Mouse (Mus musculus) neural tube, embryonic 11.5 days (tissue): ENCODE measurements around the gene Ap3b1. TPM values are rescaled to one million over a fixed set of nuclear protein-coding genes. Genes with fewer than 3 reads are reported as not detected.

Experiments used
- ATAC-seq: fragments of 200-750 bp; cut with Nextera tagmentation; 2 replicates; pipeline ENCODE4 v1.8.0; 2017; ENCODE audit warnings: moderate number of reproducible peaks, mild to moderate bottlenecking, moderate TSS enrichment, moderate library complexity; ENCODE audit not compliant: insufficient read depth, low FRiP score, low TSS enrichment
- DNase-seq: peaks from one replicate; pipeline ENCODE4 v3.0.0-alpha.2; 2015; ENCODE audit warnings: low spot score
- H3K27ac ChIP-seq: fragments of 300-500 bp; sonication (generic); 2 replicates; pipeline ENCODE4 v1.5.1; 2014; ENCODE audit warnings: low read depth, mild to moderate bottlenecking, low read length
- H3K27me3 ChIP-seq: fragments of 300-500 bp; sonication (generic); 2 replicates; pipeline ENCODE4 v1.6.1; 2014; ENCODE audit warnings: mild to moderate bottlenecking, low read length, mixed read lengths; ENCODE audit not compliant: control insufficient read depth, insufficient read depth
- H3K36me3 ChIP-seq: fragments of 300-500 bp; sonication (generic); 2 replicates; pipeline ENCODE4 v1.6.1; 2014; ENCODE audit warnings: mild to moderate bottlenecking, low read length, moderate library complexity, mixed read lengths; ENCODE audit not compliant: control insufficient read depth, insufficient read depth
- H3K4me1 ChIP-seq: fragments of 300-500 bp; sonication (generic); 2 replicates; pipeline ENCODE4 v1.6.1; 2014; ENCODE audit warnings: low read length, mixed read lengths; ENCODE audit not compliant: control insufficient read depth, insufficient read depth
- H3K4me2 ChIP-seq: fragments of 300-500 bp; sonication (generic); 2 replicates; pipeline ENCODE4 v1.6.1; 2014; ENCODE audit warnings: low read depth, mild to moderate bottlenecking, moderate library complexity
- H3K4me3 ChIP-seq: fragments of 300-500 bp; sonication (generic); 2 replicates; pipeline ENCODE4 v1.5.1; 2014; ENCODE audit warnings: low read depth, low read length
- H3K9ac ChIP-seq: fragments of 300-500 bp; sonication (generic); 2 replicates; pipeline ENCODE4 v1.6.1; 2014; ENCODE audit warnings: mild to moderate bottlenecking, low read length
- H3K9me3 ChIP-seq: fragments of 300-500 bp; sonication (generic); 2 replicates; pipeline ENCODE4 v1.6.1; 2016; ENCODE audit warnings: low read length; ENCODE audit not compliant: control insufficient read depth
- WGBS: fragments of 180-500 bp; shearing (Covaris S2); extraction: QIAGEN DNeasy Blood & Tissue Kit; methylation state at CpG from one replicate; pipeline ENCODE4 v1.1.7; 2014; 5-methylcytosine and 5-hydroxymethylcytosine counted together
- polyA plus RNA-seq: library from polyadenylated mRNA; unstranded; fragments of >200 nt; fragmentation: Nextera tagmentation; extraction: Ambion mirVana; gene quantifications from 2 replicates; pipeline ENCODE4 v1.2.1, GENCODE M21; 2014

The Ap3b1 gene
- polyA plus RNA-seq, 1 experiment from 2014 or later = 37.2 TPM

GRCm38 (mm10) chr13:94365108-94365907 lies 6.5 kb downstream of the Ap3b1 start:
- H3K4me3 ChIP-seq = no peak overlapping the region
- no peak overlapping the region for H3K9ac ChIP-seq
- no peak overlapping the region for H3K4me2 ChIP-seq
- no peak for ATAC-seq
- H3K27ac ChIP-seq = no peak overlapping the region
- no peak for DNase-seq
- 49% methylated on average over 13 of the region's 13 CpGs for WGBS
- no peaks in the 10 kb centered on the region for H3K4me1 ChIP-seq
- no peaks in the 10 kb centered on the region for H3K27me3 ChIP-seq
- no peaks in the 10 kb centered on the region for H3K36me3 ChIP-seq
- H3K9me3 ChIP-seq = no peaks in the 10 kb centered on the region

GRCm38 (mm10) chr13:94367869-94368268 lies 9.1 kb downstream of the Ap3b1 start:
- no peak overlapping the region for H3K4me2 ChIP-seq
- H3K27ac ChIP-seq = no peak overlapping the region
- no peak overlapping the region for H3K4me3 ChIP-seq
- H3K4me1 ChIP-seq = no peaks in the 10 kb centered on the region
- H3K27me3 ChIP-seq = no peaks in the 10 kb centered on the region
- H3K9ac ChIP-seq = no peak overlapping the region
- no peak for DNase-seq
- no peak for ATAC-seq
- 94% methylated on average over 2 of the region's 2 CpGs for WGBS
- H3K36me3 ChIP-seq = no peaks in the 10 kb centered on the region
- H3K9me3 ChIP-seq = no peaks in the 10 kb centered on the region

- 94% methylated on average over 10 of the region's 10 CpGs for whole genome bisulfite sequencing
- DNase-seq (no peak), ATAC-seq (no peak)
- H3K4me2 ChIP-seq = no peak overlapping the region
- no peaks in the 10 kb centered on the region for H3K36me3 ChIP-seq
- H3K9ac ChIP-seq = no peak overlapping the region
- no peaks in the 10 kb centered on the region for H3K4me1 ChIP-seq
- H3K4me3 ChIP-seq = no peak overlapping the region
- no peaks in the 10 kb centered on the region for H3K27me3 ChIP-seq
- H3K27ac ChIP-seq = no peak overlapping the region
- H3K9me3 ChIP-seq = no peaks in the 10 kb centered on the region
These were observed 11.8 kb downstream of the Ap3b1 start for GRCm38 (mm10) chr13:94370521-94370920.

GRCm38 (mm10) chr13:94372066-94372465 lies 13.3 kb downstream of the Ap3b1 start:
- Histone ChIP-seq H3K9ac (no peak overlapping the region), H3K4me1 (no peaks in the 10 kb centered on the region), H3K27ac (no peak overlapping the region), H3K4me2 (no peak overlapping the region), H3K9me3 (no peaks in the 10 kb centered on the region), H3K36me3 (no peaks in the 10 kb centered on the region), H3K27me3 (no peaks in the 10 kb centered on the region), H3K4me3 (no peak overlapping the region)
- ATAC-seq (no peak), DNase-seq (no peak)
- 76% methylated on average over 7 of the region's 7 CpGs for whole genome bisulfite sequencing

- Histone ChIP-seq H3K9ac (no peak overlapping the region), H3K27me3 (no peaks in the 10 kb centered on the region), H3K4me1 (no peaks in the 10 kb centered on the region), H3K4me2 (no peak overlapping the region), H3K27ac (no peak overlapping the region), H3K9me3 (no peaks in the 10 kb centered on the region), H3K4me3 (no peak overlapping the region), H3K36me3 (no peaks in the 10 kb centered on the region)
- WGBS = 98% methylated on average over 3 of the region's 3 CpGs
- DNase-seq (no peak), ATAC-seq (no peak)
These were observed 15.4 kb downstream of the Ap3b1 start for GRCm38 (mm10) chr13:94374131-94374530.

GRCm38 (mm10) chr13:94375526-94376390 lies 17.0 kb downstream of the Ap3b1 start:
- no peak for ATAC-seq
- H3K27ac ChIP-seq = no peak overlapping the region
- H3K36me3 ChIP-seq = no peaks in the 10 kb centered on the region
- H3K9me3 ChIP-seq = no peaks in the 10 kb centered on the region
- H3K27me3 ChIP-seq = no peaks in the 10 kb centered on the region
- no peaks in the 10 kb centered on the region for H3K4me1 ChIP-seq
- no peak for DNase-seq
- WGBS = 92% methylated on average over 7 of the region's 7 CpGs
- no peak overlapping the region for H3K9ac ChIP-seq
- no peak overlapping the region for H3K4me3 ChIP-seq
- H3K4me2 ChIP-seq = no peak overlapping the region

- no peaks in the 10 kb centered on the region for H3K9me3 ChIP-seq
- no peak for ATAC-seq
- H3K4me1 ChIP-seq = no peaks in the 10 kb centered on the region
- no peaks in the 10 kb centered on the region for H3K36me3 ChIP-seq
- H3K27ac ChIP-seq = no peak overlapping the region
- no peak overlapping the region for H3K4me2 ChIP-seq
- no peak overlapping the region for H3K4me3 ChIP-seq
- 81% methylated on average over 4 of the region's 4 CpGs for WGBS
- no peak for DNase-seq
- no peak overlapping the region for H3K9ac ChIP-seq
- no peaks in the 10 kb centered on the region for H3K27me3 ChIP-seq
These were observed 20.2 kb downstream of the Ap3b1 start for GRCm38 (mm10) chr13:94379006-94379405.

- H3K27me3 ChIP-seq = no peaks in the 10 kb centered on the region
- H3K27ac ChIP-seq = no peak overlapping the region
- H3K4me2 ChIP-seq = no peak overlapping the region
- 87% methylated on average over 4 of the region's 4 CpGs for WGBS
- no peaks in the 10 kb centered on the region for H3K9me3 ChIP-seq
- H3K36me3 ChIP-seq = no peaks in the 10 kb centered on the region
- no peak overlapping the region for H3K4me3 ChIP-seq
- no peaks in the 10 kb centered on the region for H3K4me1 ChIP-seq
- DNase-seq (no peak), ATAC-seq (no peak)
- H3K9ac ChIP-seq = no peak overlapping the region
These were observed 22.7 kb downstream of the Ap3b1 start for GRCm38 (mm10) chr13:94381427-94381826.
